Mouse (Mus musculus) megakaryocyte, embryonic 14.5 days (primary cell): ENCODE measurements around the gene Ddx56.

Experiments
- FLI1 ChIP-seq: IDR thresholded peaks from 2 replicates; pipeline ENCODE4 v1.6.1; 2012; ENCODE audit warnings: low read length, inconsistent platforms, mixed read lengths
- GATA1 ChIP-seq: IDR thresholded peaks from 3 replicates; pipeline ENCODE4 v1.6.1; 2012; ENCODE audit warnings: mixed read lengths, low read length, inconsistent platforms, borderline replicate concordance

DNA sequence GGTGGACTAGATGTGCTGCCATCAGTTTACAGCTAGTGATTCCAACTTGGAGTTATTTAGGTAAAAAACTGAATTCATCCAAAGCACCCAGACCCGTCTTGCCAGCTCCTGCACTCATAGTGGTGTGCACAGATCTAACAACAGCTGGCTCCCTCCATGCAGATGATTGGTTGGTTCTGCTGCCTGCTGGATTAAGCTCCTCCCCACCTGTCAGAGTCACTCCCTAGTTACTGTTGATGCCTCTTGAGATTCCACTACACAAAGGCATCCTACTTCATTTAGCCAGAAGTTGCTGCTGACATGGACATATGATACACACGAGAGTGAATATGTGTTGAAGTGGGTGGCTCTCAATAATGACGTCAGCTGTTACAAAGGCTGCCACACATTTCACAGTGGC, 50.7 kb downstream of the Ddx56 start:
- TF ChIP-seq GATA1 (no peak), FLI1 (no peak)
